Mouse (Mus musculus) limb, embryonic 10.5 days (tissue): ENCODE measurements around the gene Ciita. TPM values are rescaled to one million over a fixed set of nuclear protein-coding genes. Genes with fewer than 3 reads are reported as not detected.

Source experiments
- DNase-seq: peaks from one replicate; pipeline ENCODE4 v3.0.0-alpha.2; 2017; ENCODE audit warnings: low spot score
- H3K27ac ChIP-seq: fragments of 300-500 bp; sonication (generic); 2 replicates; pipeline ENCODE4 v1.5.1; 2016; ENCODE audit warnings: mild to moderate bottlenecking
- H3K27me3 ChIP-seq: fragments of 300-500 bp; sonication (generic); 2 replicates; pipeline ENCODE4 v1.6.1; 2016; ENCODE audit warnings: low read depth, mild to moderate bottlenecking; ENCODE audit not compliant: poor library complexity, severe bottlenecking
- H3K36me3 ChIP-seq: fragments of 300-500 bp; sonication (generic); 2 replicates; pipeline ENCODE4 v1.6.1; 2016; ENCODE audit warnings: mild to moderate bottlenecking, moderate library complexity
- H3K4me1 ChIP-seq: fragments of 300-500 bp; sonication (generic); 2 replicates; pipeline ENCODE4 v1.6.1; 2016
- H3K4me3 ChIP-seq: fragments of 300-500 bp; sonication (generic); 2 replicates; pipeline ENCODE4 v1.5.1; 2016; ENCODE audit warnings: mild to moderate bottlenecking, moderate library complexity
- H3K9me3 ChIP-seq: fragments of 300-500 bp; sonication (generic); replicated peaks from 2 replicates; pipeline ENCODE4 v1.6.1; 2016; ENCODE audit warnings: mild to moderate bottlenecking
- WGBS: fragments of 180-500 bp; shearing (Covaris S2); methylation state at CpG from one replicate; pipeline ENCODE4 v1.1.7; 2016; 5-methylcytosine and 5-hydroxymethylcytosine counted together
- polyA plus RNA-seq: library from polyadenylated mRNA; unstranded; fragments of >200 nt; fragmentation: Nextera tagmentation; extraction: Ambion mirVana; gene quantifications from 2 replicates; pipeline ENCODE4 v1.2.1, GENCODE M21; 2016

Gene Ciita
- polyA plus RNA-seq, 1 experiment from 2014 or later: 0.09 TPM

- Histone ChIP-seq H3K4me3 (no peak overlapping the region), H3K9me3 (no peaks in the 10 kb centered on the region), H3K4me1 (peaks cover 35% of the 10 kb centered on the region), H3K27me3 (no peaks in the 10 kb centered on the region), H3K27ac (no peak overlapping the region), H3K36me3 (no peaks in the 10 kb centered on the region)
- no peak for DNase-seq
- WGBS: 88% methylated on average over 8 of the region's 8 CpGs
These were observed 27.4 kb upstream of the Ciita start for GRCm38 (mm10) chr16:10452445-10452896.

GRCm38 (mm10) chr16:10453872-10454582 is 25.8 kb upstream of the Ciita start:
- Histone ChIP-seq H3K4me3 (no peak overlapping the region), H3K27me3 (no peaks in the 10 kb centered on the region), H3K4me1 (peaks cover 28% of the 10 kb centered on the region), H3K9me3 (no peaks in the 10 kb centered on the region), H3K27ac (peak overlapping the region; percentile 58; the same call in 1 of the 2 replicates), H3K36me3 (no peaks in the 10 kb centered on the region)
- WGBS: 56% methylated on average over 6 of the region's 6 CpGs
- no peak for DNase-seq

DNA sequence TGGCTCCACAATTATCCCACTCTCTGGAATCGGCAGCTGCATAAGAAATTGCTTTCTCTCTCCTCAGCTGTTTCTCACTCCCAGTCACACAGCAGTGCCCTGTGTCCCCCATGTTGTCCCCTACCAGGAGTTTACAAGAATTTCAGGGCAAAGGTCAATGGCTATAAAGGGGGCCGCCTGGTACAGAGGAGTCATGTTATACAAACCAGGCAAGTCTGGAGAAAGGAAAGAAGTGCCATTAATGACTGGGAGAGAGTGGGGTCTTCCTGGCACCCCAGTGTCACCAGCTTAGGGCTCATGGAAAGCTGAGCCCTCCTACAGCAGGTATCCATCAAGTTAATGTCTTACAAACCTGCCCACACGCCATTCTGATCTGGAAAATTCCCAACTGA is 25.3 kb upstream of the Ciita start:
- Histone ChIP-seq H3K36me3 (no peaks in the 10 kb centered on the region), H3K4me3 (no peak overlapping the region), H3K27me3 (no peaks in the 10 kb centered on the region), H3K4me1 (peaks cover 28% of the 10 kb centered on the region), H3K27ac (peak overlapping the region; percentile 58; the same call in 1 of the 2 replicates), H3K9me3 (no peaks in the 10 kb centered on the region)
- WGBS: 14% methylated on average over 3 of the region's 3 CpGs
- DNase-seq: peak; percentile 61

- 81% methylated on average over 2 of the region's 2 CpGs for WGBS
- Histone ChIP-seq H3K9me3 (no peaks in the 10 kb centered on the region), H3K27ac (no peak overlapping the region)
These were observed 19.7 kb upstream of the Ciita start for GRCm38 (mm10) chr16:10460188-10460587.

DNA sequence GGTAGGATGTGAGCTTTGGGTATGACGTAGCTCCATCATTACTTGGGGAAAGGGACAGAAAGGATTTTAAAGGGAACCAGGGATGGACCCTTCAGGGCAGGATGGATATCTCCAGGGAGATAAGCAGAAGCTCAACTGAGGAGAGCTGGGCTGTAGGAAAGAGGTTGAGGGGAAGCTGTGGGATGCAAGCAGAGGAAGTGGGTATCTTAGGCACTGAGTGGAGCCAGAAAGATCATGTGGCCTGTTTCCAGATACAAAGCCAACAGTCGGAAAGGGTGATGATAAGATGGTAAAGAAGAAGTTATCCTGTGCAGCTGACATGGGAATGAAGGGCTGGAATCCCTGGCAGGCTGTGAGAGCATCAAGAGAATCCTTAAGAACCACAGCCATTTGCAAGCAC is 18.7 kb upstream of the Ciita start:
- Histone ChIP-seq H3K4me1 (peaks cover 9% of the 10 kb centered on the region), H3K4me3 (no peak overlapping the region), H3K27me3 (no peaks in the 10 kb centered on the region), H3K9me3 (no peaks in the 10 kb centered on the region), H3K36me3 (no peaks in the 10 kb centered on the region), H3K27ac (no peak overlapping the region)
- 90% methylated on average over 2 of the region's 2 CpGs for WGBS
- no peak for DNase-seq

More at GRCm38 (mm10) chr16:10460188-10460587, 19.7 kb upstream of the Ciita start:
- peaks cover 11% of the 10 kb centered on the region for H3K4me1 ChIP-seq
- no peak overlapping the region for H3K4me3 ChIP-seq
- DNase-seq: no peak
- H3K27me3 ChIP-seq: no peaks in the 10 kb centered on the region
- no peaks in the 10 kb centered on the region for H3K36me3 ChIP-seq

GRCm38 (mm10) chr16:10465011-10465681 is 14.7 kb upstream of the Ciita start:
- no peak overlapping the region for H3K4me3 ChIP-seq
- H3K36me3 ChIP-seq: no peaks in the 10 kb centered on the region
- WGBS: 20% methylated on average over 4 of the region's 4 CpGs
- peaks cover 9% of the 10 kb centered on the region for H3K4me1 ChIP-seq
- no peak for DNase-seq
- H3K27me3 ChIP-seq: no peaks in the 10 kb centered on the region
- no peak overlapping the region for H3K27ac ChIP-seq
- H3K9me3 ChIP-seq: no peaks in the 10 kb centered on the region

GRCm38 (mm10) chr16:10467391-10468107 is 12.3 kb upstream of the Ciita start:
- WGBS: 41% methylated on average over 11 of the region's 11 CpGs
- Histone ChIP-seq H3K4me1 (peaks cover 9% of the 10 kb centered on the region), H3K27me3 (no peaks in the 10 kb centered on the region), H3K27ac (no peak overlapping the region), H3K9me3 (no peaks in the 10 kb centered on the region), H3K4me3 (no peak overlapping the region), H3K36me3 (no peaks in the 10 kb centered on the region)
- no peak for DNase-seq

- H3K4me3 ChIP-seq: no peak overlapping the region
- no peak overlapping the region for H3K27ac ChIP-seq
- 70% methylated on average over 1 of the region's 1 CpGs for WGBS
- no peaks in the 10 kb centered on the region for H3K9me3 ChIP-seq
- H3K36me3 ChIP-seq: no peaks in the 10 kb centered on the region
- no peak for DNase-seq
- H3K4me1 ChIP-seq: peaks cover 9% of the 10 kb centered on the region
- H3K27me3 ChIP-seq: no peaks in the 10 kb centered on the region
These were observed 11.7 kb upstream of the Ciita start for GRCm38 (mm10) chr16:10468201-10468600.

DNA sequence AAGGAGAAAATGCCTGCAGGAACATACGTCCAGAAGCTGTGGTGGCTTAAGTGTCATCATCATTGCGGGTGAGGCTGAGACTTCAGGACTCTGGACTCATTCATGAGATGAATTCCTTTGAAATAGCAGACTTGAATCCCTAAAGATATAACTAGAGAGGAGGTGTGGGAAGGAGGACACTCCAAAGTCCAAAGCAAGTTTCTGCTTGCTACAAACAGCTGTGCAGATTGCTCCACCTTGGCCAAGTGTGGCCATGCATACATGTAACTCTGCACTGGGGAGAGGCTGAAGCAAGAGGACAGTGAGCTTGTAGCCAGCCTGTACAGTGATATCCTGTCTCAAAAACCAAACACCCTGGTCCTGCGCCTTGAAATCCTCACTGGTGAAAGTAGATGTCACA is 7.9 kb upstream of the Ciita start:
- WGBS: 91% methylated on average over 3 of the region's 3 CpGs
- Histone ChIP-seq H3K36me3 (no peaks in the 10 kb centered on the region), H3K9me3 (no peaks in the 10 kb centered on the region), H3K4me1 (no peaks in the 10 kb centered on the region; the same call in 1 of the 2 replicates), H3K4me3 (no peak overlapping the region), H3K27ac (no peak overlapping the region), H3K27me3 (no peaks in the 10 kb centered on the region)
- DNase-seq: no peak

DNA sequence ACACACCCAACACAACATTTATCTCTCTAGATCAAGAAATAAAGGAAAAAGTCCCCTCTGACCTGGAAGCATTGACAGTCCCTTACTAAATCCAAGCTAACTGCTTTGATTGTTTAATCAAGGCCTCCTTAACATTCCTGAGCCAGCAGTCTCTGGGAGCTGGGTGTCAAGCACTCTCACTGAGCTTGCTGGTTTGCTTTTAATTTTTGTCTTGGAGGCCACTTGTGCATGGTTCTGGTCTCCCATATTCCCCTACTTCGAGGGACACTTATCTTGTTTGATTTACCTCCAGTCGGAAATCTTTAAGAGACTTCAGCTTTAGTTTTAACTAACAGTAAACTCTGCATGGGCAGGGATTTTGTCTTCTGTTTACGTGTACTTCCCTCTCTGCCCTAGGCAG is 4.9 kb upstream of the Ciita start:
- Histone ChIP-seq H3K4me3 (no peak overlapping the region), H3K4me1 (no peaks in the 10 kb centered on the region), H3K27me3 (no peaks in the 10 kb centered on the region), H3K36me3 (no peaks in the 10 kb centered on the region), H3K27ac (no peak overlapping the region), H3K9me3 (no peaks in the 10 kb centered on the region)
- no peak for DNase-seq
- 75% methylated on average over 3 of the region's 3 CpGs for WGBS

GRCm38 (mm10) chr16:10475919-10476318 is 3.9 kb upstream of the Ciita start:
- Histone ChIP-seq H3K36me3 (no peaks in the 10 kb centered on the region), H3K27me3 (no peaks in the 10 kb centered on the region), H3K9me3 (no peaks in the 10 kb centered on the region), H3K4me1 (no peaks in the 10 kb centered on the region), H3K27ac (no peak overlapping the region), H3K4me3 (no peak overlapping the region)
- WGBS: 73% methylated on average over 2 of the region's 2 CpGs
- no peak for DNase-seq

DNA sequence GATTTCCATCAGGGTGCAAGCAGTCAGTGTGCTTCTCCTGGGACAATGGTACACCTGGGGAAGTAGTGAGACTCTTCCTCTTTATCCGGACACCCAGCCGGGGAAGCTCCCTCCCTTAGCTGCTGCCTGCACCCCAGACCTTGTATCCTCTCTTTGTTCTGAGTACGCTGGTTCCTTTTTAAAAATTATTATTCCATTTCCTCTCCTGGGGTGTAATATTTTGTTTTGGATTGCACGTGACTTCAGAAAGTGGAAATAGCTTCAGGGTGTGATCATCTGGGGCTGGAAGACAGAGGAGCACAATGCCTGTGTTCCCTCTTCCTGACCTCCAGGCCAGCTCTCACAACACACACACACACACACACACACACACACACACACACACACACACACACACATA is 2.5 kb downstream of the Ciita start:
- Histone ChIP-seq H3K9me3 (no peaks in the 10 kb centered on the region), H3K27me3 (no peaks in the 10 kb centered on the region), H3K27ac (no peak overlapping the region), H3K4me3 (no peak overlapping the region), H3K4me1 (no peaks in the 10 kb centered on the region), H3K36me3 (no peaks in the 10 kb centered on the region)
- DNase-seq: no peak
- WGBS: 75% methylated on average over 4 of the region's 4 CpGs

GRCm38 (mm10) chr16:10486993-10487392 is 7.1 kb downstream of the Ciita start:
- Histone ChIP-seq H3K27ac (no peak overlapping the region), H3K27me3 (peaks cover 29% of the 10 kb centered on the region), H3K9me3 (no peaks in the 10 kb centered on the region), H3K36me3 (no peaks in the 10 kb centered on the region), H3K4me1 (peaks cover 10% of the 10 kb centered on the region), H3K4me3 (no peak overlapping the region)
- DNase-seq: no peak
- WGBS: 78% methylated on average over 3 of the region's 3 CpGs
